8 mouse cellular contexts compared by ENCODE assay signal in the genomic region with DNA sequence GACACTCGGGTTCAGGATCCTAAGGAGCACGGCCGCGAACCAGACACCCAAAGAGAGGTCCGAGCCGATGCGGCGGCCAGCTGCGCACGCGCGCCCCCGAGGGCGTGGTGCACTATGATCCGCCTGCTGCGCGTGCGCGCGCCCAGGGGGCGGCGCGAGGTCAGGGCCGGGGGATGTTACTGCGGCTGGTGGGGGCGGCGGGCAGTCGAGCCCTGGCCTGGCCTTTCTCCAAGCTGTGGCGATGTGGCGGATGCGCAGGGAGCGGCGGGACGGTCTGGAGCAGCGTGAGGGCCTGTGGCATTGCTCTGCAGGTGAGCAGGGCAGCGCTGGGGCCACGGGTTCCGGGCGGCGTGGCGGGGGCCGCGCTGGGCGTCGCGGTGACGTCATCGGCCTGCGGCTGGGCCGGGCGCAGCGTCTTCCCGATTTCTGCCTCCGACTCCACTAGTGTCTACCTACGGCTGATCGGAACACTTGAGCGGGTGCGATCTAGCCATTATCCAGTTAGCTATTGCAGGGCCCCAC. TPM values are rescaled to one million over a fixed set of nuclear protein-coding genes. Genes with fewer than 3 reads are reported as not detected.
DNase-seq lines count a peak whose midpoint lies in the region; ATAC-seq and TF ChIP-seq lines count a peak whose summit lies in the region.

A gene (plus strand): TSS at position 167 of the 522 bp plus-strand sequence.

- ATAC-seq in activated CD4-positive, CD25-positive, alpha-beta regulatory T cell, adult 4 months = peak; percentile 60
- ATAC-seq in megakaryocyte progenitor cell, adult 5-6 weeks (replicated peaks; ENCODE audit: poor library complexity) = peak; percentile 85

- peak within 1 kb of the TSS; percentile 99 for H3K27ac ChIP-seq in cortical plate, adult 2 months (ENCODE audit: insufficient read depth, low read length)

- H3K4me1 ChIP-seq in cortical plate, adult 2 months (ENCODE audit: control insufficient read depth, insufficient read depth, low read length) = peaks cover 2% of the 10 kb centered on the region; the same call in 1 of the 2 replicates

- peak within 1 kb of the TSS; percentile 94 for H3K4me3 ChIP-seq in cortical plate, adult 2 months (ENCODE audit: insufficient read depth, low read length)

- TF ChIP-seq POLR2A in cortical plate, adult 2 months (IDR thresholded peaks at IDR 0.05; ENCODE audit: extremely low read depth, insufficient read depth, low read length) = peak; percentile 78

- TF ChIP-seq CTCF in cortical plate, adult 2 months (IDR thresholded peaks at IDR 0.05; ENCODE audit: extremely low read depth, insufficient read depth, low read length) = no peak

- DNase-seq in gastrocnemius, postnatal 10 days = peak; percentile 94
- DNase-seq in induced T-regulatory cell, adult 2 months (ENCODE audit: low read depth) = peak; percentile 93
- peak; percentile 82 to 93 for DNase-seq in left cerebral cortex, adult 9 months (ENCODE audit: low spot score in 2 of 2)
- peak; percentile 90 for DNase-seq in right cerebral cortex, postnatal 14 days
- DNase-seq in urinary bladder, postnatal 36 days (ENCODE audit: low spot score in 2 of 2) = peak; percentile 91 to 92

RNA-seq across cellular contexts. Expression of the gene that starts here (rescaled TPM):
- polyA plus RNA-seq in activated CD4-positive, CD25-positive, alpha-beta regulatory T cell, adult 4 months (2017; shearing (Covaris generic)) = 10 to 100 TPM; 31.5 to 36.9 TPM
- polyA plus RNA-seq in cortical plate, adult 2 months (2012; rRNA removed) = 20.4 and 21.5 TPM in 2 replicates
- 10 to 100 TPM; 34.3 to 37.5 TPM for total RNA-seq in gastrocnemius, postnatal 10 days (2021)
- 12.1 and 16.1 TPM in 2 replicates for total RNA-seq in megakaryocyte progenitor cell, adult 5-6 weeks (2015)
- 20.9 and 21.9 TPM in 2 replicates for total RNA-seq in megakaryocyte progenitor cell, adult 5-6 weeks (2017)

Comparison
In these comparisons a context has a peak if more than half of its experiments do, and no peak if none do; other contexts are left out.
1. Peak in every context shown above with its lines: DNase-seq, ATAC-seq, H3K4me3 ChIP-seq and H3K27ac ChIP-seq.